Mouse (Mus musculus) stomach, postnatal 0 days (tissue): ENCODE data around the gene Ppm1j.

ENCODE experiments used
- CTCF ChIP-seq: IDR thresholded peaks from 2 replicates; pipeline ENCODE4 v1.5.1; 2016; ENCODE audit warnings: antibody characterized with exemption, low read depth, mild to moderate bottlenecking, moderate library complexity
- EP300 ChIP-seq: optimal IDR thresholded peaks from 2 replicates; pipeline ENCODE3; 2016; ENCODE audit warnings: antibody characterized with exemption

DNA sequence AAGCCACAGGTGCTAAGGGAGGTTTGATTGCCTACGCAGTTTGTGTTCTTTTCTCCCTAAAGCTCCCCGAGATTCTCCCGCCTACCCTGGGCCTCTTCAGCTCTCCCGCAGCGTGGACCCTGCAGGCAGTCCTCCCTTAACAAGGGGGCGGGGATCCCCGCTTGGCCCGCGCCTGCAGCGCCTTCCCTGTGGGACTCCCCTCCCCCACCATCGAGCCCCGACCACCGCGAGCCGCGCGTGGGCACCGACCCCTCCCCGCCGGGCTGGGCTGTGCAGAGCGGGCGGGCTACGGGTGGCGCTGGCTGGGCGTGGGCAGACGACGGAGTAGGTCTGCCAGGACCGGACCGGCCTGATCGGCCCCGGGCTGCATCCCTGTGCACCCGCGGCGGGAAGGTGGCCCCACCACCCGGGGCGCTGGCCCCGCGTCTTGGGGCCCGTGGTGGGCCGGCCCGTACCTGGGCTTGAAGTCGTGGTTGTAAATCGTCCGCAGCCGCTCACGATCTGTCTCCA lies 36.7 kb downstream of the Ppm1j start:
- TF ChIP-seq CTCF (peak; percentile 12; the same call in 1 of the 2 replicates), EP300 (no peak)
